Mouse (Mus musculus): ENCODE measurements around the gene Eepd1.

DNA sequence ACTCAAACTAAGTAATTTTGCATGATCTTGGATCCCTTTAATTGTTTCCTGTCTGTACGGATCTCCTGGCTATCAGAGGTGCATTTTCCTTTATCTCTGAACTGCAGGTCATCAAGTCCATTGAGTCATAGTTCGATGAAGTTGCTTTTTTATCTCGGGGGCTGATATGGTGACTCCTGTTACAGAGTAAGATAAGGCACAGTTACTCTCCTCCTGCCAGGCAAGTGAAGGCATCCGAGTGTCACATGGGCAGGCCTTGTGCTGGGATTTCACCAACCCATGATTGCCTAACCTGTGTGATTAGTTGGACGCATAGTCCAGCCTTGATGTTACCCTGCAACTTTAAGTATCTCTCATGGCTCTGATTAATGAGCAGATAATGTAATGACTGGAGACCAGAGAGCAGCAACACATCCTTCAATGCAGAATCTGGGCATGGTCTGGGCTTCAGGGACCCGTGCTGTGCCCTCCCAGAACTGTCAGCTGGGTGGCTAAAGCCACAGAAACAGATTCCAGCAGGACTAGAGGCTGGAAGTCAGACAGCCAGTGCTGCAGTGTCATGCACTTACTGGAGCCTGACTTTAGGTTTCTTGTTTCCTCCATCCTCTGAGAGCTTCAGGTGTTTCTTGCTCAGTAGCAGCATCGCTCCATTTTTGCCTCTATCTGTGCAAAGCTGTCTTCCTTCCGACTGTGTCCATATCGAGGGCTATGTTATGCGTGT lies 20.4 kb upstream of the Eepd1 start:
- no peak for TF ChIP-seq CTCF (conservative IDR thresholded peaks at IDR 0.05; ENCODE audit: low read length)
- TF ChIP-seq NANOG (IDR thresholded peaks at IDR 0.05; ENCODE audit: borderline replicate concordance, low read length), result no peak
